Mouse (Mus musculus) limb, embryonic 11.5 days (tissue): ENCODE measurements around the gene Eif4e3. TPM values are rescaled to one million over a fixed set of nuclear protein-coding genes. Genes with fewer than 3 reads are reported as not detected.

Source experiments
- ATAC-seq: fragments of 200-750 bp; cut with Nextera tagmentation; 2 replicates; pipeline ENCODE4 v1.8.0; 2017; ENCODE audit warnings: low read depth; ENCODE audit not compliant: insufficient number of reproducible peaks, low FRiP score, low TSS enrichment
- DNase-seq: peaks from one replicate; pipeline ENCODE4 v3.0.0-alpha.2; 2015; ENCODE audit warnings: low spot score
- H3K27ac ChIP-seq: fragments of 300-500 bp; sonication (generic); replicated peaks from 2 replicates; pipeline ENCODE4 v1.5.1; 2014; ENCODE audit warnings: low read depth, mild to moderate bottlenecking, low read length
- H3K27me3 ChIP-seq: fragments of 300-500 bp; sonication (generic); 2 replicates; pipeline ENCODE4 v1.6.1; 2014; ENCODE audit warnings: mild to moderate bottlenecking, low read length, mixed read lengths; ENCODE audit not compliant: control insufficient read depth, insufficient read depth
- H3K36me3 ChIP-seq: fragments of 300-500 bp; sonication (generic); 2 replicates; pipeline ENCODE4 v1.6.1; 2014; ENCODE audit warnings: mild to moderate bottlenecking, low read length, moderate library complexity, mixed read lengths; ENCODE audit not compliant: control insufficient read depth, insufficient read depth
- H3K4me1 ChIP-seq: fragments of 300-500 bp; sonication (generic); 2 replicates; pipeline ENCODE4 v1.6.1; 2014; ENCODE audit warnings: low read length, mixed read lengths; ENCODE audit not compliant: control insufficient read depth, insufficient read depth
- H3K4me2 ChIP-seq: fragments of 300-500 bp; sonication (generic); 2 replicates; pipeline ENCODE4 v1.6.1; 2014; ENCODE audit warnings: low read depth, mild to moderate bottlenecking, moderate library complexity; ENCODE audit not compliant: severe bottlenecking
- H3K4me3 ChIP-seq: fragments of 300-500 bp; sonication (generic); 2 replicates; pipeline ENCODE4 v1.5.1; 2014; ENCODE audit warnings: low read depth, low read length
- H3K9ac ChIP-seq: fragments of 300-500 bp; sonication (generic); 2 replicates; pipeline ENCODE4 v1.6.1; 2014; ENCODE audit warnings: mild to moderate bottlenecking, low read length
- H3K9me3 ChIP-seq: fragments of 300-500 bp; sonication (generic); 2 replicates; pipeline ENCODE4 v1.6.1; 2016; ENCODE audit warnings: low read length; ENCODE audit not compliant: control insufficient read depth
- WGBS: fragments of 180-500 bp; shearing (Covaris S2); extraction: QIAGEN DNeasy Blood & Tissue Kit; methylation state at CpG from one replicate; pipeline ENCODE4 v1.1.7; 2014; 5-methylcytosine and 5-hydroxymethylcytosine counted together
- polyA plus RNA-seq: library from polyadenylated mRNA; unstranded; fragments of >200 nt; fragmentation: Nextera tagmentation; extraction: Ambion mirVana; gene quantifications from 2 replicates; pipeline ENCODE4 v1.2.1, GENCODE M21; 2014

The Eif4e3 gene
- polyA plus RNA-seq, 1 experiment from 2014 or later, result 17.6 TPM

- H3K4me1 ChIP-seq, result peaks cover 8% of the 10 kb centered on the region; the same call in 1 of the 2 replicates
- 0 out of 2 replicates have a peak within 1 kb of the TSS, but pooled peaks have one; percentile 14 for H3K27ac ChIP-seq
- no peaks in the 10 kb centered on the region for H3K36me3 ChIP-seq
- peaks cover 46% of the 10 kb centered on the region for H3K27me3 ChIP-seq
- peak within 1 kb of the TSS; percentile 63 for H3K4me3 ChIP-seq
- no peaks in the 10 kb centered on the region for H3K9me3 ChIP-seq
- ATAC-seq, result peak; percentile 69
- WGBS, result under 1% methylated on average over 70 of the region's 112 CpGs
- peak; percentile 67 for DNase-seq
- H3K4me2 ChIP-seq, result peak within 1 kb of the TSS; percentile 88
- H3K9ac ChIP-seq, result peak within 1 kb of the TSS; percentile 77
Observed at GRCm38 (mm10) chr6:99692206-99692915, 25.8 kb upstream of the Eif4e3 start, which contains the start of gene Gpr27. Gene Gpr27 (plus strand): TSS chr6:99692679.

GRCm38 (mm10) chr6:99691666-99692205 is 25.2 kb upstream of the Eif4e3 start:
- Histone ChIP-seq H3K9ac (peak overlapping the region; percentile 77), H3K27me3 (peaks cover 45% of the 10 kb centered on the region), H3K9me3 (no peaks in the 10 kb centered on the region), H3K4me3 (peak overlapping the region; percentile 63), H3K4me2 (peak overlapping the region; percentile 88), H3K36me3 (no peaks in the 10 kb centered on the region), H3K27ac (no peak overlapping the region), H3K4me1 (peaks cover 8% of the 10 kb centered on the region; the same call in 1 of the 2 replicates)
- DNase-seq, result no peak
- 0 out of 2 replicates have a peak, but pooled peaks have one; percentile 44 for ATAC-seq
- WGBS, result 5% methylated on average over 25 of the region's 25 CpGs

- ATAC-seq (no peak), DNase-seq (no peak)
- H3K27ac ChIP-seq, result no peak overlapping the region
- no peaks in the 10 kb centered on the region for H3K36me3 ChIP-seq
- H3K4me1 ChIP-seq, result peaks cover 5% of the 10 kb centered on the region; the same call in 1 of the 2 replicates
- no peak overlapping the region for H3K4me2 ChIP-seq
- WGBS, result 86% methylated on average over 6 of the region's 6 CpGs
- H3K27me3 ChIP-seq, result peaks cover 25% of the 10 kb centered on the region
- H3K9me3 ChIP-seq, result no peaks in the 10 kb centered on the region
- H3K9ac ChIP-seq, result no peak overlapping the region
- no peak overlapping the region for H3K4me3 ChIP-seq
Observed at GRCm38 (mm10) chr6:99688513-99688912, 21.9 kb upstream of the Eif4e3 start.

GRCm38 (mm10) chr6:99684899-99685298 is 18.3 kb upstream of the Eif4e3 start:
- DNase-seq (peak; percentile 43), ATAC-seq (no peak)
- Histone ChIP-seq H3K9ac (no peak overlapping the region), H3K4me3 (no peak overlapping the region), H3K4me1 (no peaks in the 10 kb centered on the region), H3K27me3 (no peaks in the 10 kb centered on the region), H3K36me3 (no peaks in the 10 kb centered on the region), H3K27ac (no peak overlapping the region), H3K9me3 (no peaks in the 10 kb centered on the region), H3K4me2 (no peak overlapping the region)
- WGBS, result 52% methylated on average over 5 of the region's 5 CpGs

- no peak for DNase-seq
Observed at GRCm38 (mm10) chr6:99683974-99684373, 17.4 kb upstream of the Eif4e3 start.

GRCm38 (mm10) chr6:99678108-99678507 is 11.5 kb upstream of the Eif4e3 start:
- H3K27ac ChIP-seq, result no peak overlapping the region
- H3K4me1 ChIP-seq, result no peaks in the 10 kb centered on the region
- no peaks in the 10 kb centered on the region for H3K27me3 ChIP-seq
- H3K36me3 ChIP-seq, result no peaks in the 10 kb centered on the region
- WGBS, result 90% methylated on average over 11 of the region's 11 CpGs
- no peak for DNase-seq
- no peak overlapping the region for H3K4me2 ChIP-seq
- no peak overlapping the region for H3K4me3 ChIP-seq
- ATAC-seq, result no peak
- H3K9me3 ChIP-seq, result no peaks in the 10 kb centered on the region
- no peak overlapping the region for H3K9ac ChIP-seq

More at GRCm38 (mm10) chr6:99683974-99684373, 17.4 kb upstream of the Eif4e3 start:
- ATAC-seq, result no peak
- no peaks in the 10 kb centered on the region for H3K27me3 ChIP-seq
- no peaks in the 10 kb centered on the region for H3K9me3 ChIP-seq
- H3K4me1 ChIP-seq, result no peaks in the 10 kb centered on the region
- H3K36me3 ChIP-seq, result no peaks in the 10 kb centered on the region
- no peak overlapping the region for H3K9ac ChIP-seq
- H3K27ac ChIP-seq, result no peak overlapping the region
- no peak overlapping the region for H3K4me3 ChIP-seq
- 91% methylated on average over 5 of the region's 5 CpGs for WGBS
- H3K4me2 ChIP-seq, result no peak overlapping the region

GRCm38 (mm10) chr6:99677325-99677724 is 10.8 kb upstream of the Eif4e3 start:
- whole genome bisulfite sequencing, result 83% methylated on average over 8 of the region's 8 CpGs
- DNase-seq, result no peak

GRCm38 (mm10) chr6:99674482-99674881 is 7.9 kb upstream of the Eif4e3 start:
- ATAC-seq (no peak), DNase-seq (no peak)
- no peaks in the 10 kb centered on the region for H3K9me3 ChIP-seq
- H3K27me3 ChIP-seq, result no peaks in the 10 kb centered on the region
- WGBS, result 84% methylated on average over 4 of the region's 4 CpGs
- H3K4me1 ChIP-seq, result peaks cover 5% of the 10 kb centered on the region; the same call in 1 of the 2 replicates
- H3K36me3 ChIP-seq, result no peaks in the 10 kb centered on the region
- no peak overlapping the region for H3K4me3 ChIP-seq
- no peak overlapping the region for H3K4me2 ChIP-seq
- no peak overlapping the region for H3K27ac ChIP-seq
- no peak overlapping the region for H3K9ac ChIP-seq

More at GRCm38 (mm10) chr6:99677325-99677724, 10.8 kb upstream of the Eif4e3 start:
- ATAC-seq, result no peak
- Histone ChIP-seq H3K4me2 (no peak overlapping the region), H3K36me3 (no peaks in the 10 kb centered on the region), H3K9me3 (no peaks in the 10 kb centered on the region), H3K9ac (no peak overlapping the region), H3K4me3 (no peak overlapping the region), H3K27ac (no peak overlapping the region), H3K27me3 (no peaks in the 10 kb centered on the region), H3K4me1 (no peaks in the 10 kb centered on the region)
